ENCODE assay signal across 8 mouse cellular contexts in the genomic region with DNA sequence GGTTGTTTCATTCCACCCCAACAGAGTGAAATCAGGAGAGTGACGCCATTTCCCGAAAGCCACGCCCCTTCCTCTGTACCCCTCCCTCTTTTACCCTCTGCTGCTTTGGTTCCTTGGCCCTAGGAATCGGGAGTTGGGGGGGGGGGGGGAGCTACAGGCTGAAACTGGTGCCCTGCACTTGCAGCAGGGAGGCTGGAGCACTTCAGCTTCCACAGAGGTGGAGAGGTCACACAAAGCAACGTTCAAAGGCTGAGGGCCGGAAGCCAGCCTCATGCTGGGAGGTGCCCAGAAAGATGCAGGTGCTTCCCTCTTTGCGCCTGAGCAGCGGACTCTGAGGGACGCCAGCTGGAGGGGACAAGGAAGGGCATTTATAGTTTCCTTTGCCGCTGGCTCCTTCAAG.
DNase-seq lines count a peak whose midpoint lies in the region; ATAC-seq and TF ChIP-seq lines count a peak whose summit lies in the region.

No protein-coding gene starts in this region.

- H3K9ac ChIP-seq in forebrain, embryonic 14.5 days (ENCODE audit: low read length), result no peak overlapping the region
- H3K9ac ChIP-seq in liver, embryonic 13.5 days, result no peak overlapping the region
- 0 out of 2 replicates have a peak overlapping the region, but pooled peaks have one; percentile 9 for H3K9ac ChIP-seq in neural tube, embryonic 13.5 days

- no peaks in the 10 kb centered on the region for H3K9me3 ChIP-seq in forebrain, embryonic 14.5 days (replicated peaks; ENCODE audit: control insufficient read depth, low read length)
- no peaks in the 10 kb centered on the region for H3K9me3 ChIP-seq in liver, embryonic 13.5 days (replicated peaks)
- 0 out of 2 replicates have a peak, but pooled peaks cover 4% of the 10 kb centered on the region for H3K9me3 ChIP-seq in neural tube, embryonic 13.5 days

- H3K27me3 ChIP-seq in forebrain, embryonic 14.5 days (replicated peaks; ENCODE audit: control insufficient read depth, insufficient read depth, low read length), result no peaks in the 10 kb centered on the region
- no peaks in the 10 kb centered on the region for H3K27me3 ChIP-seq in liver, embryonic 13.5 days
- no peaks in the 10 kb centered on the region for H3K27me3 ChIP-seq in neural tube, embryonic 13.5 days

- peak; percentile 22 for DNase-seq in forebrain, embryonic 14.5 days (ENCODE audit: low spot score)
- DNase-seq in induced T-regulatory cell, adult 2 months (ENCODE audit: low read depth), result peak; percentile 74
- no peak for DNase-seq in liver, embryonic 13.5 days
- DNase-seq in left cerebral cortex, postnatal 25 days (ENCODE audit: low spot score in 2 of 2), result no peak
- no peak for DNase-seq in cerebellum, adult 9-11 months
- DNase-seq in right cerebral cortex, postnatal 36 days (ENCODE audit: low spot score in 2 of 2), result no peak

- H3K4me1 ChIP-seq in bone marrow, adult 2 months (ENCODE audit: control insufficient read depth, insufficient read depth, low read length), result no peaks in the 10 kb centered on the region; the same call in 1 of the 2 replicates
- no peaks in the 10 kb centered on the region; the same call in 1 of the 2 replicates for H3K4me1 ChIP-seq in forebrain, embryonic 14.5 days (ENCODE audit: control insufficient read depth, insufficient read depth, low read length)
- H3K4me1 ChIP-seq in liver, embryonic 13.5 days (replicated peaks), result no peaks in the 10 kb centered on the region
- peaks cover 13% of the 10 kb centered on the region for H3K4me1 ChIP-seq in neural tube, embryonic 13.5 days (replicated peaks)

- peak overlapping the region; percentile 43 for H3K4me3 ChIP-seq in bone marrow, adult 2 months (replicated peaks; ENCODE audit: control insufficient read depth, low read depth, low read length)
- H3K4me3 ChIP-seq in forebrain, embryonic 14.5 days (ENCODE audit: low read depth, low read length), result no peak overlapping the region
- 0 out of 2 replicates have a peak overlapping the region, but pooled peaks have one; percentile 8 for H3K4me3 ChIP-seq in liver, embryonic 13.5 days (replicated peaks)
- no peak overlapping the region for H3K4me3 ChIP-seq in neural tube, embryonic 13.5 days

- intact Hi-C loops in left cerebral cortex, postnatal 25 days (cut with DNase I), result no loop called here

- no peaks in the 10 kb centered on the region for H3K36me3 ChIP-seq in forebrain, embryonic 14.5 days (ENCODE audit: control insufficient read depth, insufficient read depth, low read length)
- H3K36me3 ChIP-seq in liver, embryonic 13.5 days, result no peaks in the 10 kb centered on the region
- no peaks in the 10 kb centered on the region for H3K36me3 ChIP-seq in neural tube, embryonic 13.5 days

- no peak for TF ChIP-seq CTCF in bone marrow, adult 2 months (IDR thresholded peaks at IDR 0.05; ENCODE audit: control insufficient read depth, insufficient read depth, low read length)

- peak; percentile 47; the same call in 1 of the 2 replicates for TF ChIP-seq POLR2A in bone marrow, adult 2 months (IDR thresholded peaks at IDR 0.05; ENCODE audit: borderline replicate concordance, control insufficient read depth, low read depth, low read length)

- peak overlapping the region; percentile 64 for H3K27ac ChIP-seq in bone marrow, adult 2 months (ENCODE audit: control insufficient read depth, insufficient read depth, low read depth, low read length, poor library complexity)
- H3K27ac ChIP-seq in forebrain, embryonic 14.5 days (ENCODE audit: low read depth, low read length), result no peak overlapping the region
- H3K27ac ChIP-seq in liver, embryonic 13.5 days, result no peak overlapping the region
- H3K27ac ChIP-seq in neural tube, embryonic 13.5 days (replicated peaks), result no peak overlapping the region

- 2% methylated on average over 10 of the region's 10 CpGs for WGBS in bone marrow, adult 2 months
- 26% methylated on average over 10 of the region's 10 CpGs for WGBS in forebrain, embryonic 14.5 days
- 8% methylated on average over 10 of the region's 10 CpGs for WGBS in liver, embryonic 13.5 days (ENCODE audit: insufficient replicate concordance)
- 13% methylated on average over 10 of the region's 10 CpGs for WGBS in neural tube, embryonic 13.5 days

- 0 out of 2 replicates have a peak overlapping the region, but pooled peaks have one; percentile 9 for H3K4me2 ChIP-seq in forebrain, embryonic 14.5 days (ENCODE audit: low read length)
- peak overlapping the region; percentile 48 for H3K4me2 ChIP-seq in liver, embryonic 13.5 days
- peak overlapping the region; percentile 42 for H3K4me2 ChIP-seq in neural tube, embryonic 13.5 days

- peak; percentile 40; the same call in 1 of the 2 replicates for ATAC-seq in forebrain, embryonic 14.5 days
- ATAC-seq in liver, embryonic 13.5 days (ENCODE audit: low read depth), result 0 out of 2 replicates have a peak, but pooled peaks have one; percentile 20
- peak; percentile 15; the same call in 1 of the 2 replicates for ATAC-seq in neural tube, embryonic 13.5 days (ENCODE audit: low read depth)

Comparison
In these comparisons a context has a peak if more than half of its experiments do, and no peak if none do; other contexts are left out.
1. H3K4me3 ChIP-seq: peak in bone marrow, adult 2 months (single experiment) and liver, embryonic 13.5 days (single experiment); none in forebrain, embryonic 14.5 days (single experiment) and neural tube, embryonic 13.5 days (single experiment).
2. DNase-seq: peak in forebrain, embryonic 14.5 days (single experiment) and induced T-regulatory cell, adult 2 months (single experiment); none in liver, embryonic 13.5 days (single experiment), left cerebral cortex, postnatal 25 days (0 of 2), cerebellum, adult 9-11 months (single experiment) and right cerebral cortex, postnatal 36 days (0 of 2).
3. Peak in every context shown above with its lines, with median percentiles within 50 percentile points of each other: ATAC-seq and H3K4me2 ChIP-seq.